Mouse (Mus musculus) neural tube, embryonic 15.5 days (tissue): ENCODE measurements around the gene Plcb3. TPM values are rescaled to one million over a fixed set of nuclear protein-coding genes. Genes with fewer than 3 reads are reported as not detected.

ENCODE experiments used
- ATAC-seq: fragments of 200-750 bp; cut with Nextera tagmentation; 2 replicates; pipeline ENCODE4 v1.8.0; 2017; ENCODE audit warnings: mild to moderate bottlenecking, moderate TSS enrichment, moderate library complexity; ENCODE audit not compliant: low FRiP score
- H3K27ac ChIP-seq: fragments of 300-500 bp; sonication (generic); replicated peaks from 2 replicates; pipeline ENCODE4 v1.5.1; 2015; ENCODE audit warnings: mild to moderate bottlenecking, inconsistent platforms
- H3K27me3 ChIP-seq: fragments of 300-500 bp; sonication (generic); replicated peaks from 2 replicates; pipeline ENCODE4 v1.6.1; 2015; ENCODE audit warnings: inconsistent platforms
- H3K36me3 ChIP-seq: fragments of 300-500 bp; sonication (generic); 2 replicates; pipeline ENCODE4 v1.6.1; 2015; ENCODE audit warnings: inconsistent platforms
- H3K4me1 ChIP-seq: fragments of 300-500 bp; sonication (generic); 2 replicates; pipeline ENCODE4 v1.6.1; 2015; ENCODE audit warnings: inconsistent platforms
- H3K4me2 ChIP-seq: fragments of 300-500 bp; sonication (generic); 2 replicates; pipeline ENCODE4 v1.6.1; 2015; ENCODE audit warnings: inconsistent platforms, mild to moderate bottlenecking, moderate library complexity
- H3K4me3 ChIP-seq: fragments of 300-500 bp; sonication (generic); replicated peaks from 2 replicates; pipeline ENCODE4 v1.5.1; 2015; ENCODE audit warnings: mild to moderate bottlenecking, inconsistent platforms
- H3K9ac ChIP-seq: fragments of 300-500 bp; sonication (generic); replicated peaks from 2 replicates; pipeline ENCODE4 v1.6.1; 2015; ENCODE audit warnings: mild to moderate bottlenecking, inconsistent platforms
- H3K9me3 ChIP-seq: fragments of 300-500 bp; sonication (generic); replicated peaks from 2 replicates; pipeline ENCODE4 v1.6.1; 2016; ENCODE audit warnings: inconsistent platforms
- WGBS: fragments of 180-500 bp; shearing (Covaris S2); methylation state at CpG from one replicate; pipeline ENCODE4 v1.1.7; 2015; ENCODE audit warnings: mixed read lengths; 5-methylcytosine and 5-hydroxymethylcytosine counted together
- microRNA-seq: library from miRNA; unstranded; fragments of <30 nt; microRNA quantifications from one replicate; pipeline ENCODE4, GENCODE M21; 2017
- polyA plus RNA-seq: library from polyadenylated mRNA; unstranded; fragments of >200 nt; fragmentation: Nextera tagmentation; extraction: Ambion mirVana; gene quantifications from 2 replicates; pipeline ENCODE4 v1.2.1, GENCODE M21; 2015

Gene Plcb3
- polyA plus RNA-seq, 1 experiment from 2014 or later, result 14.1 TPM

DNA sequence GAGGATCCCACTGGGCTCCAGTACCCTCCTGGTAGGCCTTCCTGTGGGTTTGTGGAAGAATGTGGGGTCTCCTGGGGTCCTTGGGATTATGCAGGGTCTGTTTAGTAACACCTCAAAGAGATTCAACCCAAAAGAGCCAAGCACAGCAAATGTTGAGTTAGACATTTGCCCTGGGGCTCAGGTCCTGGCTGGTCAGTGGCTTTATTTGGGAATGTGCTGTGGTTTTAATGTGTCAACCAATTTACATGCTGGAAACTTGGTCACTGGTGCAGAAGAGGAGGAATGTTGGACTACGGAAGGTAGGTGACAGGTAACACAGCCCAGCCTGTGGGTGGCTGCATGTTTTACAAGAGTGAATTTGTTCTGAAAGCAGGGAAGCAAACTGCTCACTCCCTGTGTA, 73.2 kb downstream of the Plcb3 start:
- peaks cover 13% of the 10 kb centered on the region for H3K4me1 ChIP-seq
- no peak overlapping the region for H3K27ac ChIP-seq
- ATAC-seq, result no peak
- no peak overlapping the region for H3K4me2 ChIP-seq
- H3K36me3 ChIP-seq, result peaks cover 32% of the 10 kb centered on the region
- H3K9ac ChIP-seq, result no peak overlapping the region
- H3K9me3 ChIP-seq, result no peaks in the 10 kb centered on the region
- no peaks in the 10 kb centered on the region for H3K27me3 ChIP-seq
- no peak overlapping the region for H3K4me3 ChIP-seq
- 100% methylated on average over 1 of the region's 1 CpGs for WGBS

Small RNA genes lying within 50 kb of the gene (microRNA-seq; reads per million reads assigned to microRNA genes)
- gene Mir6990, result not detected

Other genes starting within 250 kb of the Plcb3 start
- 15.7 and 16.2 TPM in 2 replicates for gene Rps6ka4, start 135.8 kb downstream of the Plcb3 start, polyA plus RNA-seq
- 0.92 and 1.8 TPM in 2 replicates for gene Ccdc88b, start 118.3 kb downstream of the Plcb3 start, polyA plus RNA-seq
- 103 and 113 TPM in 2 replicates for gene Trmt112, start 66.8 kb downstream of the Plcb3 start, polyA plus RNA-seq
- 392 and 417 TPM in 2 replicates for gene Prdx5, start 66.4 kb downstream of the Plcb3 start, polyA plus RNA-seq
- gene Esrra, start 54.7 kb downstream of the Plcb3 start, polyA plus RNA-seq, result 16.9 and 17.1 TPM in 2 replicates
- gene Catsperz, start 51.1 kb downstream of the Plcb3 start, polyA plus RNA-seq, result 6.8 TPM in 2 replicates
- gene Kcnk4, start 42.0 kb downstream of the Plcb3 start, polyA plus RNA-seq, result 11.8 and 13.8 TPM in 2 replicates
- gene Bad, start 34.6 kb downstream of the Plcb3 start, polyA plus RNA-seq, result 90.8 and 90.9 TPM in 2 replicates
- gene Gpr137, start 34.0 kb downstream of the Plcb3 start, polyA plus RNA-seq, result 59.8 and 72.3 TPM in 2 replicates
- 141 and 159 TPM in 2 replicates for gene Ppp1r14b, start 1.5 kb downstream of the Plcb3 start, polyA plus RNA-seq
- 174 and 190 TPM in 2 replicates for gene Fkbp2, start 4.0 kb upstream of the Plcb3 start, polyA plus RNA-seq
- gene Vegfb, start 11.2 kb upstream of the Plcb3 start, polyA plus RNA-seq, result 68.6 and 83.1 TPM in 2 replicates
- 24.8 and 28.1 TPM in 2 replicates for gene Dnajc4, start 16.1 kb upstream of the Plcb3 start, polyA plus RNA-seq
- gene Nudt22, start 19.6 kb upstream of the Plcb3 start, polyA plus RNA-seq, result 24.8 and 25.9 TPM in 2 replicates
- 16.5 and 22.1 TPM in 2 replicates for gene Trpt1, start 19.7 kb upstream of the Plcb3 start, polyA plus RNA-seq
- gene Fermt3, start 43.0 kb upstream of the Plcb3 start, polyA plus RNA-seq, result 4.6 and 19.6 TPM in 2 replicates
- 210 and 232 TPM in 2 replicates for gene Stip1, start 63.5 kb upstream of the Plcb3 start, polyA plus RNA-seq
- gene Macrod1, start 80.3 kb upstream of the Plcb3 start, polyA plus RNA-seq, result 7.2 and 7.7 TPM in 2 replicates
- 10.5 and 10.9 TPM in 2 replicates for gene Flrt1, start 129.3 kb upstream of the Plcb3 start, polyA plus RNA-seq
- gene Otub1, start 229.8 kb upstream of the Plcb3 start, polyA plus RNA-seq, result 226 and 235 TPM in 2 replicates
- 1,209 and 1,254 TPM in 2 replicates for gene Cox8a, start 241.1 kb upstream of the Plcb3 start, polyA plus RNA-seq